Mouse (Mus musculus) kidney, embryonic 14.5 days (tissue): ENCODE results near the gene Cux2. TPM values are rescaled to one million over a fixed set of nuclear protein-coding genes. Genes with fewer than 3 reads are reported as not detected.

Source experiments
- microRNA-seq: library from miRNA; unstranded; fragments of <30 nt; microRNA quantifications from one replicate; pipeline ENCODE4, GENCODE M21; 2016
- polyA plus RNA-seq: library from polyadenylated mRNA; unstranded; fragments of >200 nt; fragmentation: Nextera tagmentation; extraction: Ambion mirVana; gene quantifications from 2 replicates; pipeline ENCODE4 v1.2.1, GENCODE M21; 2014

Gene Cux2
- polyA plus RNA-seq, 1 experiment from 2014 or later, result 15.1 TPM

Small RNA genes within 50 kb of the gene (microRNA-seq; reads per million reads assigned to microRNA genes)
- 0.63 reads per million for gene Mir7031

Other genes with a start within 250 kb of the Cux2 start
- gene Sh2b3, start 212.5 kb downstream of the Cux2 start, polyA plus RNA-seq, result 18.1 and 22.9 TPM in 2 replicates
- 16.1 and 22.6 TPM in 2 replicates for gene Pheta1, start 201.1 kb downstream of the Cux2 start, polyA plus RNA-seq
- 1.6 TPM in 1 of 2 replicates, not detected in the other for gene Myl2, start 50.8 kb upstream of the Cux2 start, polyA plus RNA-seq
- gene Ccdc63, start 90.7 kb upstream of the Cux2 start, polyA plus RNA-seq, result 0.31 and 0.36 TPM in 2 replicates
- gene Ppp1cc, start 108.2 kb upstream of the Cux2 start, polyA plus RNA-seq, result 281 and 296 TPM in 2 replicates
- 12.7 TPM in 2 replicates for gene Hvcn1, start 156.7 kb upstream of the Cux2 start, polyA plus RNA-seq
- gene Tctn1, start 214.4 kb upstream of the Cux2 start, polyA plus RNA-seq, result 6.5 and 9.8 TPM in 2 replicates
- gene Pptc7, start 234.3 kb upstream of the Cux2 start, polyA plus RNA-seq, result 7.9 and 10.9 TPM in 2 replicates